Mouse (Mus musculus): ENCODE measurements around the gene Cyp4f40. TPM values are rescaled to one million over a fixed set of nuclear protein-coding genes. Genes with fewer than 3 reads are reported as not detected.
"Not testable (repeated sequence)": the region's sequence is repeated elsewhere in the genome, so short reads cannot be mapped to it uniquely, and the experiment has no call there.

Gene Cyp4f40
- total RNA-seq (2022): under 1 TPM in 1 of 4 experiments, not detected in 3; 0.24 TPM

DNA sequence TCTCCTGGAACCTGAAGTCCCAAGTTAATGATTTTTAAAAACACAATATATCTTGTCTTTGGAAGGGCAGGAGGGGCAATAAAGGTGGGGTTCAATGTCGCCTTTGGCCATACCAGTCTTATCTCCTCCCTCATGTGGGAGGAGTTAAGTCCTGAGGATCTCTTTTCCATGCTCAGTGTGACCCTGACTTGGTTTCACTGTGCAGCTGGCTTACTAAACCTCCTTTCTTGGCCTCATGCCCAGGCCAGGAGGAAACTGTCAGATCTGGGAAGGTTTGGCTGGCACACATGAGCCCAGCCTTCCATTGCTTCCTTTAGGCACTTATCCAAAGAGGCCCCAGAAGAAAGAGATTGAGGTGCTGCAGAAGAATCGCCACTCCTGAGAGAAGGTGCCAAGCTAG lies at the start of gene Cyp4f40:
Gene Cyp4f40 (plus strand): TSS at position 189 of the 400 bp plus-strand sequence.
- DNase-seq: peak; percentile 75

GRCm38 (mm10) chr17:32610231-32610630 lies 48.5 kb upstream of the Cyp4f40 start:
- DNase-seq: not testable (repeated sequence)

GRCm38 (mm10) chr17:32610896-32611295 lies 47.8 kb upstream of the Cyp4f40 start:
- no peak for DNase-seq

GRCm38 (mm10) chr17:32612417-32612816 lies 46.3 kb upstream of the Cyp4f40 start:
- DNase-seq: no peak

- no peak for DNase-seq
These were observed 41.4 kb upstream of the Cyp4f40 start for GRCm38 (mm10) chr17:32617252-32617651.

DNA sequence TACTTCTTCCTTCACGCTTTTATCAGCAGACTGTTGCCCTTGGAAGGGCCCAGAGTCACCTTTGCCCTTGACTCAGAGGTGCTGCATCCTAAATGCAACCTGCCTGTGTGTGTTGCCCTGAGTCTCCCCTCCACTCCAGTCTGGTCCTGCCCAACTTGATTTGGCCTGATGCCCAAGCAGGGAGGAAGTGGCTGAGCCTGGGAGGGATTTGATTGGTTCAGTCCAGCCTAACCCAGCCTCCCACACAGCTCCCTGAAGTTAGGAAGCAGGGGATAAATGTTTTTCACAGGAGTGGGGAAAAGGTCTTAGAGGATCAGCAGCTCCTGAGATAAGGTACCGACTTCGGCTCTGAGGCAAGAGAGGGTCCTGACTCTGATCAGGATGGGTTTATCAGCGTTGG lies 37.7 kb upstream of the Cyp4f40 start, which contains the start of gene Cyp4f37:
Gene Cyp4f37 (plus strand): TSS at position 292 of the 400 bp plus-strand sequence.
- not testable (repeated sequence) for DNase-seq

DNA sequence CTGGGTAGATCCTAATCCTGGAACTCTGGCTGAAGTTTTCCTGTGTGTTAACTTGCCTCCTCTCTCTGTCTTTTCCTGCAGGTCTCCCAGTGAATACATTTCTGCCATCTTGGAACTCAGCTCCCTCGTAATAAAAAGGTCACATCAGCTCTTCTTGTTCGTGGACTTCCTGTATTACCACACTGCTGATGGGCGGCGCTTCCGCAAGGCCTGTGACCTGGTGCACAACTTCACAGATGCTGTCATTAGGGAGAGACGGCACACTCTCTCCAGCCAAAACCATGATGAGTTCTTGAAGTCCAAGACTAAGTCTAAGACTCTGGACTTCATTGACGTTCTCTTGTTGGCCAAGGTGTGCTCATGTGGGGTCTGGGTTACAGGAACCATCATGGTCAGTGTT lies 29.0 kb upstream of the Cyp4f40 start:
- DNase-seq: not testable (repeated sequence)

GRCm38 (mm10) chr17:32631936-32632335 lies 26.8 kb upstream of the Cyp4f40 start:
- DNase-seq: no peak

DNA sequence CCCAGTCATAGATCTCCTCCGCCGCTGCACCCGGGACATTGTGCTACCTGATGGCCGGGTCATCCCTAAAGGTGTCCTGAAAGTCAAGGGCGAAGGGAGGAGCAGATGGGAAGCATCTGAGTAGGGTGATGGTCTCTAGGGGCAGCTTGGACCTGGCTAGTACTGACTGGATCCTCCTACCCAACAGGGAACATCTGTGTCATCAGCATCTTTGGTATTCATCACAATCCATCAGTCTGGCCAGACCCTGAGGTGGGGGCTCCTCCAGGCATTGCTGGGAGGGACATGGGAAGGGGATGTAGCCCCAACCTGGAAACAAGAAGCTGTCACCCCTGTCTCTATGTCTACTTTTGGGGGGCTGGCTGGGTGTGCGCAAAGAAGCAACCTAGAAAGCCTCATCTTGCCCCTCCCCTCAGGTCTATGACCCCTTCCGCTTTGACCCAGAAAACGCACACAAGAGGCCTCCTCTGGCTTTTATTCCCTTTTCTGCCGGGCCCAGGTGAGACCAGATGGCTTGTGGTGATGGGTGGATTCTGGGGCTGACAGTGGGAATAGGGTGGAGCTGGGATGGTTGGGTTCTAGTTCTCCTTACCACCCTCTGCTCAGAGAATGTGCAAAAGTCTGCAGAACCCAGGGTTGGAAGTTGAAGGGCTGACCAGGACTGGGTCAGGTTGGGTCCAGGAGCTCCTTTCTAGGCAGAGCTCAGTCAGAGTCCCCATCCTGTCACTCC lies 24.3 kb upstream of the Cyp4f40 start:
- DNase-seq: not testable (repeated sequence)

- DNase-seq: peak; percentile 74
These were observed 23.8 kb upstream of the Cyp4f40 start for GRCm38 (mm10) chr17:32634972-32635314.

GRCm38 (mm10) chr17:32636341-32636740 lies 22.4 kb upstream of the Cyp4f40 start:
- DNase-seq: no peak

DNA sequence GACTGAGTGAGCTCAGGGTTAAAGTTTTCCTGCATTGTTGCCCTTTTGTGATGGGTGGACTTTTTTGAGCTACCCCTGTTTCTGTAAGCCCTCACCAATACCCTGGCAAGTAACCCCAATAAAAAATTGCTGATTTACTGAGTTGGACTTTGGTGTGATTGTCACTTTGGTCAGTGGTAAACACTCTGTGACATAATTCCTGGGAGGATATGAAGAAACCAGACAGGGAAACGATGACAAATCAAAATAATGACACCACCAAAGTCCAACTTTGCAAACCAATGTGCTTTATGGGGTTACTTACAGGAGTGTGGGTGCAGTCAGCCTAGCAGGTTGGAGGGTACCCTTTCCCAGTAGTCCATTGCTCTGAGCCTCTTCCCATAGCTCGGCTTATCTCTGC lies 21.5 kb upstream of the Cyp4f40 start:
- no peak for DNase-seq

GRCm38 (mm10) chr17:32646631-32647030 lies 12.1 kb upstream of the Cyp4f40 start:
- no peak for DNase-seq

- DNase-seq: no peak
These were observed 4.8 kb upstream of the Cyp4f40 start for GRCm38 (mm10) chr17:32653860-32654259.

DNA sequence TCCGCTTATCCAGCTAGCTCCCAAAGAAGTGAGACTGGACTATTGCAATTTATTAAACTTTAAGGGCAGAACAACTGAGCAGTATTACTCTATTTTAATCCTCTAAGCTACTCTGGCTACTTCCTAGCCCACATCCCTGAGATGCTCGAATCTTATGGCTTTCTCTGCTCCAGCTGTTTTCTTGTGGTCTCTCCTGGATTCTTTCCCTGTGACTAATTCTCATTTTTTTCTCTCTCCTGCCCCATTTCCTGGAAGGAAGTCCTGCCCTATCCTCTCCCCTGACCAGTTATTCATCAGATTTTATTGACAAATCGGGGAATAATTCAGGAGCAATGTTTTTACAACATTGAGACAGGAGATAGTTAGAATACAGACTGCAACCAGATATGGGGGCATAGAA lies 1.7 kb upstream of the Cyp4f40 start:
- DNase-seq: no peak

GRCm38 (mm10) chr17:32658246-32658645 lies 454 bp upstream of the Cyp4f40 start:
- DNase-seq: no peak

DNA sequence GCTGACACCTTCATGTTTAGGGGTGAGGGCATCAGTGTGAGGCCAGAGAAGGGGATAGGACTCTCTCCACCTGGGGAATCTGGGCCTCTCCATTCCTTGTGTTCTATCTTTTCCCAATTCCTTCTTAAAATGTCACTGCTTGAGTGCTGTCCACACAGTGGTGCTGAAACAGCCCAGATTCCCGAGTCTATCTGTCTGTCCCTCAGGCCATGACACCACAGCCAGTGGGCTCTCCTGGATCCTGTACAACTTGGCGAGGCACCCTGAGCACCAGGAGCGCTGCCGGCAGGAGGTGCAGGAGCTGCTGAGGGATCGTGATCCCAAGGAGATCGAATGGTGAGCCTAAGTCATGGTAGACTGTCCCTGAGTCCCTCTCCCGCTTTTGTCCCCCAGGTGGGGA lies 15.3 kb downstream of the Cyp4f40 start:
- no peak for DNase-seq

GRCm38 (mm10) chr17:32676040-32676635 lies 17.4 kb downstream of the Cyp4f40 start:
- no peak for DNase-seq

DNA sequence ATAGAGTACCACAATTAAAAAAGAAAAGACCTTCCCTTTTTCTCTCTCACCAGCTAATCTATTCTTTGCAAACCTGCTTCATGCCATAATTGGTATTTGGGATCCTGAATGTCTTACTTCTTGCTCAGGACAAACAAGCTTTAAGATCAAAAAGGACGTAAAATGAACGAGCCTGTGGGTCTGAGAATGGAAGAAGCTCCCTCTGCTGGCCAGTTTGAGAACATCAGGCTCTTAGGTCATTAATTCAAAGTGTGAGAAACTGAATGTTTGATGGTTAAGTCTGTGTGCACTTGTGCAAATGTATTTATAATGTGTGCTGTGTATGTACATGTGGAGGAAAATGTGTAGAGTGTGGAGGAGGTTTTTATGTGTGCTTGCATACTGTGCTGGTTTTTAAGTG lies 21.7 kb downstream of the Cyp4f40 start:
- DNase-seq: no peak

DNA sequence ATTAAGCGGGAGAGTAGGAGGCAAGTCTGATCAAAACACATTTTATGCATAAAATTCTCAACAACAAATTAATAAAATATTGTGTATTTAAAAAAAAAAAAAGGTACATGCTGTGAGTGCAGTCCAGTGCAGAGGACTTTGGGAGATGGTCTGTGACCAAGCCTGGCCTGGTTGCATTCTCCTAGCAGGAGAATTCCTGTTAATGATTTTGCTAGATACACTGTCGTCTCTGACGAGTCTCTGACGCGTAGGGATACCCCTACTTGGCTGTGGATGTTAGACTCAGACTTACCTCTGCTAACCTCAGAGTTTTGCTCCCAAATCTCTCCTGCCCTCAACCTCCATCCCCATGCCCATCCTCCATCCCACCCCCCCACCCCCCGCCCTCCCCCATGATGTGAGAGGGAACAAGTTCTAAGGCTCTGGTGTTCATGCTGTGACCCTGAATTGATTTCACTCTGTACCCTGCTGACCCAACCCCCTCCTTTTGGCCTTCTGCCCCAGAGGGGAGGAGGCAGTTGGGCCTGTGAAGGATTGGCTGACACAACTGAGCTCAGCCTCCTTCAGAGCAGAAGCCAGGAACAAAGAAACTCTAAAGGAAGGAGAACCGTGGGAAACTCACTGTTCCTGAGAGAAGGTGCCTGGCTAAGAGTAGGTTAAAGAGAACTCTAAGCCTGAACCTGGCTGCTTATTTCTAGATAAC lies 26.5 kb downstream of the Cyp4f40 start, which contains the start of gene Cyp4f15:
Gene Cyp4f15 (plus strand): TSS at position 580 of the 703 bp plus-strand sequence.
- DNase-seq: peak; percentile 55

DNA sequence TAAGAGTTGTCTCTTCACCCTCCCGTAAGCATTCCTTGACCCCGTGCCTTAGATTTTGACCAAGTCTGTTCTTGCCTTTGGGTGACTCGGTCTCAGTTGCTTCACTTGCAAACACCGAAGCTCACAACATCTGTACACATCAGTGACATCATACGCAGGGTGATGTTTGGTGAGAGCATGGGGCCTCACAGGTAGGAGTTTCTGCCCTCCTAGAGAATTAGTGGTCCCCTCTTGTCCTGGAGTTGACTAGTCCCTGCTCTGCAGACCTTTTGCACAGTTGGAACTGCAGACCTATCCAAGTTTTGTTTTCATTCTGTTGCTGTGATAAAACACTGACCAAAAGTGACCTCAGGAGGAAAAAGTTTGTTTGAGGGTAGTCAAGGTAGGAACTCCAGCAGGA lies 28.0 kb downstream of the Cyp4f40 start:
- peak; percentile 19 for DNase-seq

DNA sequence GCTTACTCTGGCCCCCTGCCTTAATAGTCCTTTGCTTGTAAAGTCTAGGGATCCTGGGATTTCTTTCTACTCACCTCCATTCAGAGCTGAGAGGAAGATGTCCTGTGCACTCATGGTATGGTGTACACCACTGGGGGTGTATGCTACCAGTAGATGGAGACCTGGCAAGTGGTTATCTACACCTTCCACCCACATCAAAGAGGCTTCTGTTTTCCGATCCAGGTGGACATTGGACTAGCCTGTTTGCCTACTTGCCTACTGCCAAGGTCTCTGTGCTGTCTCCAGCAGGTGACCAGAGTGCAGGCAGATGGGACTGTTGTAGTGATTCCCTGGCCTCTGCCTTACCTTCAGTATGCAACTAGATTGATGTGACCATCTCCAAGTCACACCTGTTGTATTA lies 32.3 kb downstream of the Cyp4f40 start:
- no peak for DNase-seq

GRCm38 (mm10) chr17:32702826-32703225 lies 44.1 kb downstream of the Cyp4f40 start:
- DNase-seq: no peak

Measured in adrenal gland, adult 8-10 months (tissue).